Mouse (Mus musculus) forebrain, postnatal 0 days (tissue): ENCODE results near the gene Znhit6. TPM values are rescaled to one million over a fixed set of nuclear protein-coding genes. Genes with fewer than 3 reads are reported as not detected.

Experiments used
- ATAC-seq: fragments of 200-750 bp; cut with Nextera tagmentation; 2 replicates; pipeline ENCODE4 v1.8.0; 2017; ENCODE audit warnings: mild to moderate bottlenecking, moderate library complexity
- DNase-seq: peaks from one replicate; pipeline ENCODE4 v3.0.0-alpha.2; 2015
- H3K27ac ChIP-seq: fragments of 300-500 bp; sonication (generic); 2 replicates; pipeline ENCODE4 v1.5.1; 2014; ENCODE audit warnings: low read depth, mild to moderate bottlenecking, antibody characterized with exemption, low read length, moderate library complexity, mixed read lengths
- H3K27me3 ChIP-seq: fragments of 300-500 bp; sonication (generic); 2 replicates; pipeline ENCODE4 v1.6.1; 2014; ENCODE audit warnings: mild to moderate bottlenecking, low read length, mixed read lengths; ENCODE audit not compliant: insufficient read depth
- H3K36me3 ChIP-seq: fragments of 300-500 bp; sonication (generic); 2 replicates; pipeline ENCODE4 v1.6.1; 2014; ENCODE audit warnings: mild to moderate bottlenecking, moderate library complexity; ENCODE audit not compliant: insufficient read depth
- H3K4me1 ChIP-seq: fragments of 300-500 bp; sonication (generic); 2 replicates; pipeline ENCODE4 v1.6.1; 2014; ENCODE audit warnings: antibody characterized with exemption; ENCODE audit not compliant: insufficient read depth
- H3K4me2 ChIP-seq: fragments of 300-500 bp; sonication (generic); 2 replicates; pipeline ENCODE4 v1.6.1; 2014; ENCODE audit warnings: low read depth, mild to moderate bottlenecking, moderate library complexity
- H3K4me3 ChIP-seq: fragments of 300-500 bp; sonication (generic); 2 replicates; pipeline ENCODE4 v1.5.1; 2014; ENCODE audit warnings: low read depth, low read length, mixed read lengths
- H3K9ac ChIP-seq: fragments of 300-500 bp; sonication (generic); 2 replicates; pipeline ENCODE4 v1.6.1; 2014; ENCODE audit warnings: mild to moderate bottlenecking
- H3K9me3 ChIP-seq: fragments of 300-500 bp; sonication (generic); 2 replicates; pipeline ENCODE4 v1.6.1; 2016; ENCODE audit warnings: low read length
- CTCF ChIP-seq: sonication (generic); IDR thresholded peaks from 2 replicates; pipeline ENCODE4 v1.5.1; 2016; ENCODE audit warnings: antibody characterized with exemption, control low read depth, low read depth
- WGBS: fragments of 180-500 bp; shearing (Covaris S2); extraction: QIAGEN DNeasy Blood & Tissue Kit; methylation state at CpG from one replicate; pipeline ENCODE4 v1.1.7; 2014; 5-methylcytosine and 5-hydroxymethylcytosine counted together
- polyA plus RNA-seq: library from polyadenylated mRNA; unstranded; fragments of >200 nt; fragmentation: Nextera tagmentation; extraction: Ambion mirVana; gene quantifications from 2 replicates; pipeline ENCODE4 v1.2.1, GENCODE M21; 2015
- total RNA-seq: library from RNA; depleted of rRNA; stranded (reverse); fragments of >200 nt; gene quantifications from 2 replicates; pipeline ENCODE4 v1.2.3, GENCODE M21; 2014; rRNA removed

Gene Znhit6
- total and polyA plus RNA-seq, 2 experiments from 2014 or later = 15.8 to 32.6 TPM

DNA sequence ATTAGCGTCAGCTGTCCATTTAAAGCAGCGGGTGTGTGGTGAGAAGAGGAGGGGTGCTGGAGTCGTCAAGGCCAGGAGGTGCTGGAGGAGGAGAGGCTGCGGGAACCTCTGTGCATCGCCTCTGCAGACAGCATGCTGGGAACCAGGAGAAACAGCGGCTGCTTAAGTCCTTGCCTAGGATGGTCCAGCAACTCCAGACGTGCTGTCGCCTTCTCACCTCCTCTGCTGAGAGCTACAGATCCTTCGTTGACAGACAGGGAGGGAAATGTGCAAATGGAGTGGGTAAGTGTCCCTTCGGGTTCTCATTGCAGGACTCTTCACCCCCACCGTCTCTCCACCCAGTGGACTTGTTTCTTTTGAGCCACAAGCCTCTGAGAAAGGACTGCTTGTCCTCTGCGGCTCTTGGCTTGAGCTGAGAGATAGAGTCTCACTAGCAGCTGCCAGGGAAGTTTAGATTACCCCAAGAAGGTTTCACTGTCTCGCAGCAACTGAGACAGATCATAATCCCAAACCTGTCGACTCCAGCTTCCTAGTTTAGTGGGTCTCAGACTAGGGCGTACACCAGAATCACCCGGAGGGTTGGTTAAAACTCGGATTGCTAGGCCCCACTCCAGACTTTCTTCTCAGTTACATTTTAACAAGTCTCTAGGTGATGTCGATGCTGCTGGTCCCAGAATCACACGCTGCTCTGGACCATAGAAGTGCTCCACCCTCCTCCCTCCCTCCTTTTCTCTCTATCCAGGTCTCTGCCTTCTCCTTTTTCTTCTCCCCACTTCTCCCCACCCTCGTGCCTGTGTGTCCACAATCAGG lies 76.5 kb downstream of the Znhit6 start:
- peak overlapping the region; percentile 35 for H3K4me3 ChIP-seq
- peak; percentile 21 for DNase-seq
- WGBS = 15% methylated on average over 20 of the region's 20 CpGs
- peaks cover 18% of the 10 kb centered on the region for H3K27me3 ChIP-seq
- peaks cover 17% of the 10 kb centered on the region for H3K4me1 ChIP-seq
- no peaks in the 10 kb centered on the region for H3K9me3 ChIP-seq
- peak overlapping the region; percentile 22; the same call in 1 of the 2 replicates for H3K9ac ChIP-seq
- H3K4me2 ChIP-seq = peak overlapping the region; percentile 82
- TF ChIP-seq CTCF = no peak
- no peak for ATAC-seq
- no peaks in the 10 kb centered on the region for H3K36me3 ChIP-seq
- H3K27ac ChIP-seq = no peak overlapping the region

DNA sequence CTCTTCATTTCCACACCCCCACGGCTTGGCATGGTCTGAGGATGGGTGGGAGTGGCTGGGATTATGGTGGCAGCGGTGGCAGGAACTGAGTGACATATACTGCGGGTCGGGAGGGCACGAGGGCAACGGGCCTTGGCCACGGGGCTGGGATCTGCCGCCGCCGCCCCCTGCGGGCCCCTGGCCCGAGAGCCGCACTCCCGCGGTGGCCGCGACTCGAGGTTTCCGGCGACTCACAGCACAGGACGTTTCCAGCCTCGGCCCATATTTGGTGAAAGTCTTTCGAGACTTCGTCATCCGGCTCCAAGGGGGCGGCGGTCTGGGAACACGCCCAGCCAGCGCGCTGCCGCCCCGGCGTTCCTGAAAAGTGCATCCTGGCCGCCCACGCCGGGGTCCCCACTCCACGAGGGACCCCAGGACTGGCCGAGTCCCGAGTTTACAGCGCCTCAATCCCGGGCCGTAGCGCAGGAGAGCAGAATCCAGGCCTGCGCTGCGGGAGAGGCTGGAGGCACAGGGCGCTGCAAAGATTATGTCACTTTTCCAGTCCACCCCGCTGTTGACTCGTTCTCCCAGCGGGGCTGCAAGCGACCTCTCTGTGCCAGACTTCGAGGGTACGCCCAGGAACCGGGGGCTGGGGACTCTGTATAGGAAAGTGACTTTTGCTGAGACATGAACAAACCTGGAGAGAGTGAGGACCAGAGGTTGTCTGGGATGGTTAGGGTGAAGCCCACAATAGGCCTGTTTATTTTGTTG lies 77.4 kb downstream of the Znhit6 start:
- H3K4me1 ChIP-seq = peaks cover 17% of the 10 kb centered on the region
- no peaks in the 10 kb centered on the region for H3K9me3 ChIP-seq
- H3K9ac ChIP-seq = peak overlapping the region; percentile 22; the same call in 1 of the 2 replicates
- 2% methylated on average over 53 of the region's 53 CpGs for WGBS
- no peaks in the 10 kb centered on the region for H3K36me3 ChIP-seq
- DNase-seq = peak; percentile 61
- H3K4me3 ChIP-seq = peak overlapping the region; percentile 35
- H3K27me3 ChIP-seq = peaks cover 15% of the 10 kb centered on the region
- peak; percentile 15 for ATAC-seq
- H3K4me2 ChIP-seq = peak overlapping the region; percentile 72
- no peak for TF ChIP-seq CTCF
- no peak overlapping the region; the same call in 1 of the 2 replicates for H3K27ac ChIP-seq

DNA sequence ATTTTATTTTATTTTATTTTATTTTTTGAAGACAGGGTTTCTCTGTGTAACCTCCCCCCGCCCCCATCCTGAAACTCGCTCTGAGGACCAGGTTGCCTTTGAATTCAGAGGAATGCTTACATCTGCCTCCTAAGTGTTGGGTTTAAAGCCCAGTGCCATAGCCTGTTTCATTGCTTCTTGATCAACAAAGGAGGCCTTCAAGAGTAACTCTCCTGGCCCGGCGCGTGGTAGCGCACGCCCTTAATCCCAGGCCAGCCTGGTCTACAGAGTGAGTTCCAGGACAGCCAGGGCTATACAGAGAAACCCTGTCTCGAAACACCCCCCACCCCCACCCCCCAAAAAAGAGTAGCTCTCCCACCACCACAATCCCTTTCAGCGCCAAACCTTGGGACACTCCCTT lies 78.0 kb downstream of the Znhit6 start:
- H3K9ac ChIP-seq = no peak overlapping the region
- no peak for DNase-seq
- no peak overlapping the region for H3K4me2 ChIP-seq
- H3K4me3 ChIP-seq = no peak overlapping the region
- peaks cover 12% of the 10 kb centered on the region for H3K27me3 ChIP-seq
- no peak for TF ChIP-seq CTCF
- H3K36me3 ChIP-seq = no peaks in the 10 kb centered on the region
- H3K27ac ChIP-seq = no peak overlapping the region
- no peak for ATAC-seq
- peaks cover 17% of the 10 kb centered on the region for H3K4me1 ChIP-seq
- WGBS = 76% methylated on average over 9 of the region's 9 CpGs
- no peaks in the 10 kb centered on the region for H3K9me3 ChIP-seq

Other genes with a start within 250 kb of the Znhit6 start
- 8.5 and 8.9 TPM in 2 replicates for gene Ccn1, start 73.8 kb downstream of the Znhit6 start, total RNA-seq
- 11.7 and 13.6 TPM in 2 replicates for gene Ccn1, start 73.8 kb downstream of the Znhit6 start, polyA plus RNA-seq
- gene Ddah1, start 182.5 kb downstream of the Znhit6 start, total RNA-seq = 112 and 147 TPM in 2 replicates
- gene Ddah1, start 182.5 kb downstream of the Znhit6 start, polyA plus RNA-seq = 168 and 206 TPM in 2 replicates